In genomic region chr1:20954876-20955275, GRCm38 (mm10) we compare ENCODE assay signal across 12 mouse cellular contexts.
"Had no signal": no experiment of that assay in that cellular context is flagged by ENCODE, and none has a peak within 500 bp of the region (broad histone marks: within the 10 kb centered on the region; RNA-seq: fewer than 3 reads in every experiment).

No protein-coding gene starts in this region.

- DNase-seq: retina, postnatal 1 day; right cerebral cortex, adult 18-20 months; right cerebral cortex, postnatal 14 days; right cerebral cortex, postnatal 25 days; right cerebral cortex, postnatal 4 days; spleen, adult 18-20 months; thymus, adult 18-20 months; thymus, adult 2 months; thymus, postnatal 14 days; thymus, postnatal 25 days; thymus, postnatal 36 days; thymus, postnatal 4 days had no signal
